Mouse (Mus musculus): Measurements from ENCODE around the gene Gm28042. TPM values are rescaled to one million over a fixed set of nuclear protein-coding genes. Genes with fewer than 3 reads are reported as not detected.

Gm28042 gene
- polyA plus RNA-seq, 2 experiments from 2014 or later = 2.5 to 2.9 TPM

- ATAC-seq = no peak
Measured at GRCm38 (mm10) chr2:120012924-120013323, 14.4 kb upstream of the Gm28042 start.

DNA sequence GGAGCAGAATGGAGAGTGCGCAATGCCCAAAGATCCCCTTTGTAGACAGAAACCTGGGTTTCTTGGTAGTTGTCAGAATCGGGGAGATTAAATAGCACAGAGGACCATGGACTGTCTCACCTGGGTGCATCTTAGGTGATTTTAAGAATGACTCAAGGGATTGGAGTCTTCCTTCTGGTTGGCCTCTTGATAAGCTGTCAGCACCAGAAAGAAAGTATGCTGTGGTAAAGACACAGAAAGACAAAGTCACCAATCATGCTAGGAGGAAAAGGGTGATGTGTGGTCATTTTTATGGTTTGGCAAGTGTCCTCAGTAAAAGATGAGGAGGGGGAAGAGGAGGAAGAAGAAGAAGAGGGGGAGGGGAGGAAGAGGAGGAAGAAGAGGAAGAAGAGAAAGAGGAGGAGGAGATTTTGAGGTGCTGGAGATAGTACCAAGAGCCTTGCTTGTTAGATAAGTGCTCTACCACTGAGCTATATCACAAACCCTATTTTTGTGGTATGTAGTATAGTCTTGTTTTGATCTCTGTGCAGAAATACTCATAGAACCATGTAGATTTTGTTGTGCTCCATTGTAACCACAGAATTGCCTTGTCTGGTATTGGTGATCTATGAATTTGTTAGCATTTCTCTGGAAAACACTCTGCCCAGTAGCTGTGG, 13.3 kb upstream of the Gm28042 start:
- no peak for ATAC-seq

- no peak for ATAC-seq
Measured at GRCm38 (mm10) chr2:120015882-120016281, 11.4 kb upstream of the Gm28042 start.

DNA sequence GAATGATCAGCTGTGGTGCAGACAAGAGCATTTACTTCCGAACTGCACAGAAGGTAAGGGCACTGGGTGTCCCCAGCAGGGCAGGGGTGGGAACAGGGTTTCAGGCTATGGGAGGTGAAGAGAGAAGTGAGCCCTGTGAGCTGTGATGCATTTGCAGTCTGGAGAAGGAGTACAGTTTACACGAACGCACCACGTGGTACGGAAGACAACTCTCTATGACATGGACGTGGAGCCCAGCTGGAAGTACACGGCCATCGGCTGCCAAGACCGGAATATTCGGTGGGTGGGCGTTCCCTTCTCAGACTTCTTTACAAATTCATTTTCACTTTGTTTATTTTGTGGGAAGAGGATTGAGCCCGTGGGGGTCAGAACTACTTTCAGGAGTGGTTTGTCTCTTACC, 9.7 kb upstream of the Gm28042 start:
- no peak for ATAC-seq

- ATAC-seq = no peak
Measured at GRCm38 (mm10) chr2:120024337-120024736, 3.0 kb upstream of the Gm28042 start.

DNA sequence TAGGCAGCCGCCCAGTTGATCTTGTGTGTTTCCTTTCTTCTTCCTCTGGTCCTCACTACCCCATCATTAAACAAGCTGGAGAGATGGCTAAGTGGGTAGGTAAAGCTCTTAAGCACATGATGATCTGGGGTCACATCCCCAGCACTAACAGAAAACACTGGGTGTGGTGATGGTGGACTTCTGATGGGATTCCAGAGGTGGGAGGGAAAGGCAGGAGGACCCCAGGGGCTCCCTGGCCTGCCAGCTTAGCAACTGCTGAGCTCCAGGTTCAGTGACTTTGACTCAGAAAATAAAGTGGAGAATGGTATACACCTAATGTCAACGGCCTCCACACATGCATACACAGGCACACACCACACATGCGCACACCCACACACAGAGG, 648 bp downstream of the Gm28042 start:
- peak; percentile 7 for ATAC-seq

- no peak for ATAC-seq
Measured at GRCm38 (mm10) chr2:120030380-120030779, 3.1 kb downstream of the Gm28042 start.

DNA sequence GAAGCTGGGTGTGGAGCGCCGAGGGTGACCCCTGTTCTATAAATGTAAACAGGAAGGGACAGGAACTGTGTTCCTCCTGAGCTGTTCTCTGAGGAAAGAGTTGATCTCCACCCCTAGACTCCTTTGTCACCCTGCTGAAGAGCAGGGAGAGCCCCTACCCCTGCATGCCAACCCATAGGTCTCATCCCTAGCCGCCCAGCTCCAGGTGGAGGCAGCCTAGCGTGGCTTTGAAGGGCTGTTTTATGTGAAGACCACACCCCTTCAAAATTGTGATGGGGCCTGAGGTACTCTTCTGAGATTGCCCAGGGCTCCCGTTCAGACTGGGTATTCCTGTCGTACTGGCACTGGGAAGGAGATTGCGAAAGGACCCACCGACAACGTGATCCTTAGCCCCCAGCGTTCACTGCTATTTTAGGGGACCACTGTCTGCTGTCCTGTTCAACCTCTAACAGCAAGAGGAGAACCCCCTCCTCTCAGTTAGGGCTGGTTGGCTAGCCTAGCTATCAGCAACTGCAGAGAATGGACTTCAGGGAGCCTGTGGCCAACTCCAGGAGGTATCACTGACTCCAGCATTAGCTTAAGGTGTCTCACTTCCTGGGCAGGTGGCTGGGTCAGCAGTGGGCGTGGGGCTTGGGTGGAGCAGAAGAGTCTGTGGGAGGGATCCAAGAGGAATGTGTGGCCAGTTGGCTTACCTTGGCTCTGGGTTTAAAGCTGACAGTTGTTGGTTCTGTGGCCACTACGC, 5.6 kb downstream of the Gm28042 start, which contains the start of gene Pla2g4b:
Gene Pla2g4b, plus strand, starts transcription at position 692 of the 742 bp plus-strand sequence.
- no peak for ATAC-seq

- ATAC-seq = no peak
Measured at GRCm38 (mm10) chr2:120033726-120034125, 6.4 kb downstream of the Gm28042 start.

- no peak for ATAC-seq
Measured at GRCm38 (mm10) chr2:120037744-120038143, 10.5 kb downstream of the Gm28042 start.

- no peak for ATAC-seq
Measured at GRCm38 (mm10) chr2:120040991-120041390, 13.7 kb downstream of the Gm28042 start.

DNA sequence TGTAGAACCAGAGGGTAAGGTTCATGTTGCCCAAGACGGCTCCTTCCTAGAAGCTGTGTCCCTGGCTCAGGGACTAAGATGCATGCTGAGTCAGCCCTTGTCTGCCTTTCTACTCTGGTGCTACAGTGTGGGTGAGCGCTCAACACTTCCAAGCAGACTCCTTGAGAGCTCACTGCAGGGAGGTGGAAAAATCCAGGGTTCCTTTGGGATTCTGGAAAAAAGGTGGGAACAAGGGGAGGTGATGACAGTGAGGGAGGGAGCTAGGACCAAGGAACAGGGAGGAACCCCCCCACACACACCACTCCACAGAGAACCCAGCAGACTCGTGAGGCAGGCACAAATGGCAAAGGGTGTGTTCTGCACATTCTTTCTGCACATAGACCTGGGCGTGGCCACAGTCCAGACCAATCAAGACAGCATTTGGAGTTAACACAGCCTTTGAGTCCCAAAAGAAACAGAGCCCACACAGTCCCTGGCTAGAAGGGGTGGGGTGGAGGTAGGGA, 16.9 kb downstream of the Gm28042 start:
- ATAC-seq = no peak

DNA sequence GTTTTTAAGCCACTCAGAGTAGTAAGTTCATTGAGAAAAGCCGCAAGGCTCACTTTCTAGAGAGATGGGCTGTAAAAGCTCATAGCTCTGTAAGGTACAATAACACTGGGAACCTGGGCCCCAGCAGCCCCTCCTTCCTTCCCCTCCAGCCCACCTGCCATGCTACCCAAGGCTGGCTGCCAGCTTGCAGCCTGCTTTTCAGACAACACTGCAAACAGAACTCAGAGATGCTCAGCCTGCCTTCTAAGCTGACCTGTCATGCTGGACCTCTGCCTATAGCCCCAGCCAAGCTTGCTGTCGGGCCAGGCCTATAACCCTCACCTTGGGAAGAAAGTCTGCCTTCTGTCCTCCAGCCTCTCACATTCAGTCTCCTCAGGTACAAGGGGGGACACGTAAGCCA, 17.4 kb downstream of the Gm28042 start:
- no peak for ATAC-seq

DNA sequence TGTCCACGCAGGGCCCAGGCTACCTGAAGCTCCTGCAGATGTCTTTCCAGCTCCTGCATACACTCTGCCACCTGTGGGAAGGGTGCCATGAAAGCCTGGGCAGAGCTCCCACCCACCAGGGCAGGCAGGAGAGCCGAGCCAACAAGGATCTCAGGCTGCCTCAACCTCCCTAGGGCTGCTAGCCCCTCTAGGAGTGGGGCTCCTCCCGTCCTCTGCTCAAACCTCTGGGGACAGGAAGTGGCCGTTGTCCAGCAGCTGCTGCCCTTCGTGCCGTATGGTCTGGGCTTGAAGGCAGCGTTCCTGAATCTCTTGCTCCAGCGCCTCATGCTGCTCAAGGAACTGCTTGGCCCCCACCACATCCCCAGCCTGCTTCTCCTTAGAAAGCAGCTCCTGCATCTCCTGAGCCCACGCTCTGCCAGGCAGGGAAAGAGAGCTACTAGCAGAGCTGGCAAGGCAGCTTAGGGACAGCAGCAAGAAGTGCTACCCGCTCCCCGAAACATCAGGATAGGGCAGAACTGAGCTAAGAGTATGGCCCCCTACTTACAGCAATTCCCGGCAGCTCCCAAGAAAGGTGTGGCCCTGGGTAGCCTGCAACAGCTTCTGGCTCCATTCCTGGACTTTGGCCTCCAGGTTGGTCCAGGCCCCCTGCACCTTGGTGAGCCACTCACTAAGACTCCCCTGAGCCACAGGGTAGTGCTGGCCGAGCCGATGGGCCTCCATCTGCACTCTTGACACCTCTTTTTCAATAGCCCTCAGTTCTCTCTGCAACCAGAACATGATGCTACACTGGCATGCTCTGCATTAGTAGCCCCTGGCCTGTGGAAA, 19.4 kb downstream of the Gm28042 start:
- no peak for ATAC-seq

- no peak for ATAC-seq
Measured at GRCm38 (mm10) chr2:120048173-120048572, 20.9 kb downstream of the Gm28042 start.

- no peak for ATAC-seq
Measured at GRCm38 (mm10) chr2:120049632-120050274, 22.5 kb downstream of the Gm28042 start.

DNA sequence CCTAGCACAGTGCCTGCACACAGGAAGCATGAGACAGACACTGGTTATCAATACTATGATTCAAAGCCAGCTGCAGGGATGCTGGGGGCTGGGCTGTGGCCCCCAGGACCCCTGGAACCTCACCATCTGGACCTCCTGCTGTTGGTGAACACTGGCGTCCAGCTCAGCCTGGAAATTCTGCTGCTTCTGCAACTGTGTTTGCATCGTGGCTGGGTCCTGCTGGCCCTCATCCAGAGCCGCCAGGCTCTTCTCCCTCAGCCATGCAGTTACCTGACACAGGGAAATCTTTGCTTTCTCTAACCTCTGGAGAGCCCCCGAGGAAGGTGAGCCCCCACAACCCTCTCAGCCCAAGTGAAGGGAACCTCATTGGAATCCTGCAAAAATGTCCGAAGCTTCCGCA, 24.1 kb downstream of the Gm28042 start:
- ATAC-seq = no peak

- ATAC-seq = no peak
Measured at GRCm38 (mm10) chr2:120054771-120055552, 27.7 kb downstream of the Gm28042 start.

GRCm38 (mm10) chr2:120055923-120056322, 28.6 kb downstream of the Gm28042 start:
- ATAC-seq = no peak

DNA sequence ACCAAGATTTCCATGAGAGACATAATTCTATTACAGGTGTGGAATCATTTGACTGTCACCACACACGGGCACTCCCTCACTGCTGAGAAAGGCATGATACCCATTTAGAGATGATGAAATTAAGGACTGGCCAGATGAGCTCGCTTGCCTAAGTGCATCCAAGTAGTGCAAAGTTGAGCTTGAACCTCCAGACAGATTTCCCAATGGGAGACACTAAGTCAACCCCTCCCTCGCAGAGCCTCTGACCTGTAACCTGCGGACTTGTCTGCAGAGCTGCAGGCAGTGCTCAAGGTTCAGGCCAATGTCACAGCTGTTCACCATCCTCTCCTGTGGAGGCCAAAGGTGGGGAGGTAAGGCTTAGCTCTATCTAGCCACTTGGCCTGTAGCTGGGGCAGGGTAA, 31.5 kb downstream of the Gm28042 start:
- ATAC-seq = no peak

DNA sequence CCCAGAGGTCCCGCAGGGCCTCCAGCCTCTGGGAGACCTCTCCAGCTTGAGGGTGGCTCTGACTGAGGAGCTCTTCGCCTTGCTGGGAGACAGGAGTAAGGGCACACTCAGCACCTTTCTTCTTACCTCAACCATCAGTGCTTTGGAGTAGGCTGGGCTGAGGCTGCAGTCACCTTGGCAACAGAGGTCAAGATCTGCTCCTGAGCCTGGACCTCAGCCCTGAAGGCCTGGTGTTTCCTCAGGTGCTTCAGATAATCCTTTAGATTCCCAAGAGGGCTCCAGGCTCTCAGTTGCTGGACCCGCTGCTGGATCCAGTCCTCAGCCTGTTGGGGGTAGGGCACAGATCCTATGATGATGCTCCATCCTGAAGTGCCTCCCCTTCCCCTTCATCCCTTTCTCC, 32.2 kb downstream of the Gm28042 start:
- ATAC-seq = no peak

DNA sequence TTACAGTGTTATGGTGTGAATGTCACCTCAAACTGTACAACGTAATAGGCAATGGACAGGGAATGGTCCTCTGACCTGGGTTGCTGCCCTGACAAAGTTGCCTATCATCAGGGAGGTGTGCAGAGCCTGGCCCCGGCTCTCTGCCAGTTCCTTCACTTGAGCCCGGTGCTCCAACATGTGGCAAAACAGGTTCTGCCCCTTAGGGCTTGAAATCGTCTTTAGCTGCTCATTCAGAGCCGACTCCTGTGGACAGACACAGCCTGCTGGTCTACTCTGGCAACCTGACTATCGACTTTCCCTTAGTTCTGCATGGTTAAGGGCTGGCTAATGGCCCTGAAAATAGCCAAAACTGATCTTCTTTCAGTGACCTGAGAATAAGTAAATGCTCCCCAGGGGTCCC, 32.9 kb downstream of the Gm28042 start:
- no peak for ATAC-seq

Measured in CD4-positive, CD25-positive, alpha-beta regulatory T cell, adult 4 months (primary cell).